In genomic region chr3:129835388-129835934, GRCm38 (mm10) we compare ENCODE assay signal across 10 mouse cellular contexts. TPM values are rescaled to one million over a fixed set of nuclear protein-coding genes. Genes with fewer than 3 reads are reported as not detected.
A peak's percentile ranks its signal among the peaks of the same experiment; 100 is the strongest.
DNase-seq lines count a peak whose midpoint lies in the region; ATAC-seq and TF ChIP-seq lines count a peak whose summit lies in the region.
"Had no signal": no experiment of that assay in that cellular context is flagged by ENCODE, and none has a peak within 500 bp of the region (broad histone marks: within the 10 kb centered on the region; RNA-seq: fewer than 3 reads in every experiment).

Gene Cfi, plus strand, starts transcription at chr3:129835884.

- no peak for ATAC-seq in heart, embryonic 14.5 days (ENCODE audit: insufficient number of reproducible peaks, insufficient read depth, low FRiP score, low read depth)
- ATAC-seq in embryonic facial prominence, embryonic 15.5 days (ENCODE audit: insufficient number of reproducible peaks, low FRiP score, low TSS enrichment, low read depth): no peak
- peak; percentile 34 for ATAC-seq in intestine, postnatal 0 days
- ATAC-seq in midbrain, embryonic 11.5 days (ENCODE audit: low FRiP score): no peak
- ATAC-seq: forebrain, embryonic 16.5 days had no signal

- no peak for TF ChIP-seq CTCF in intestine, postnatal 0 days (IDR thresholded peaks at IDR 0.05; ENCODE audit: low read depth)

- no peak within 1 kb of the TSS for H3K9ac ChIP-seq in heart, embryonic 14.5 days (ENCODE audit: low read length)
- no peak within 1 kb of the TSS for H3K9ac ChIP-seq in embryonic facial prominence, embryonic 15.5 days
- 0 out of 2 replicates have a peak within 1 kb of the TSS, but pooled peaks have one; percentile 5 for H3K9ac ChIP-seq in intestine, postnatal 0 days (ENCODE audit: low read depth, low read length)
- no peak within 1 kb of the TSS for H3K9ac ChIP-seq in midbrain, embryonic 11.5 days (ENCODE audit: low read length)

- peak within 1 kb of the TSS; percentile 45 to 77 for H3K27ac ChIP-seq in heart, embryonic 14.5 days (replicated peaks in 1 of 2; ENCODE audit: control insufficient read depth in 1 of 2, insufficient read depth in 1 of 2, low read depth in 2 of 2, low read length in 2 of 2)
- no peak within 1 kb of the TSS for H3K27ac ChIP-seq in embryonic facial prominence, embryonic 15.5 days (replicated peaks)
- H3K27ac ChIP-seq in intestine, postnatal 0 days (ENCODE audit: low read depth, low read length): peak within 1 kb of the TSS; percentile 76
- no peak within 1 kb of the TSS for H3K27ac ChIP-seq in midbrain, embryonic 11.5 days (ENCODE audit: low read depth, low read length)

- peak within 1 kb of the TSS; percentile 52 for H3K4me2 ChIP-seq in heart, embryonic 14.5 days (ENCODE audit: low read length)
- H3K4me2 ChIP-seq in embryonic facial prominence, embryonic 15.5 days (replicated peaks): peak within 1 kb of the TSS; percentile 10; the same call in 1 of the 2 replicates
- peak within 1 kb of the TSS; percentile 57 for H3K4me2 ChIP-seq in intestine, postnatal 0 days (replicated peaks; ENCODE audit: low read depth)
- peak within 1 kb of the TSS; percentile 2; the same call in 1 of the 2 replicates for H3K4me2 ChIP-seq in midbrain, embryonic 11.5 days

- no peaks in the 10 kb centered on the region for H3K36me3 ChIP-seq in heart, embryonic 14.5 days (ENCODE audit: control insufficient read depth, insufficient read depth, low read length)
- H3K36me3 ChIP-seq in embryonic facial prominence, embryonic 15.5 days: no peaks in the 10 kb centered on the region
- H3K36me3 ChIP-seq in intestine, postnatal 0 days (ENCODE audit: control insufficient read depth, insufficient read depth): no peaks in the 10 kb centered on the region
- H3K36me3 ChIP-seq in midbrain, embryonic 11.5 days (ENCODE audit: control insufficient read depth, insufficient read depth, low read length): no peaks in the 10 kb centered on the region

- 0 out of 4 replicates have a peak within 1 kb of the TSS, but pooled peaks of 1 of the 2 experiments have one; percentile 0 for H3K4me3 ChIP-seq in heart, embryonic 14.5 days (ENCODE audit: control insufficient read depth in 1 of 2, insufficient read depth in 1 of 2, low read depth in 1 of 2, low read length in 2 of 2)
- no peak within 1 kb of the TSS for H3K4me3 ChIP-seq in embryonic facial prominence, embryonic 15.5 days (replicated peaks)
- H3K4me3 ChIP-seq in intestine, postnatal 0 days (ENCODE audit: low read depth, low read length): peak within 1 kb of the TSS; percentile 25
- no peak within 1 kb of the TSS for H3K4me3 ChIP-seq in midbrain, embryonic 11.5 days (ENCODE audit: low read depth, low read length)

- peaks cover 8 to 9% of the 10 kb centered on the region in 2 experiments; a peak in 3 of 4 replicates for H3K4me1 ChIP-seq in heart, embryonic 14.5 days (ENCODE audit: control insufficient read depth in 2 of 2, insufficient read depth in 2 of 2, low read length in 2 of 2)
- no peaks in the 10 kb centered on the region; the same call in 1 of the 2 replicates for H3K4me1 ChIP-seq in embryonic facial prominence, embryonic 15.5 days
- H3K4me1 ChIP-seq in intestine, postnatal 0 days (replicated peaks; ENCODE audit: control insufficient read depth, insufficient read depth, low read length): no peaks in the 10 kb centered on the region
- no peaks in the 10 kb centered on the region for H3K4me1 ChIP-seq in midbrain, embryonic 11.5 days (ENCODE audit: control insufficient read depth, insufficient read depth, low read length)

- DNase-seq in heart, adult 9 months (ENCODE audit: low spot score in 2 of 2): no peak
- DNase-seq in midbrain, embryonic 11.5 days (ENCODE audit: low spot score, missing footprints): no peak
- no peak for DNase-seq in natural killer cell, adult 2 months (ENCODE audit: low spot score in 2 of 2)
- no peak for DNase-seq in adrenal gland, postnatal 36 days
- no peak for DNase-seq in cerebellum, adult 9-11 months

- 41% methylated on average over 6 of the region's 6 CpGs for WGBS in heart, embryonic 14.5 days
- 61% methylated on average over 6 of the region's 6 CpGs for WGBS in embryonic facial prominence, embryonic 15.5 days
- WGBS in intestine, postnatal 0 days: 46% methylated on average over 6 of the region's 6 CpGs
- WGBS in midbrain, embryonic 11.5 days: 74% methylated on average over 6 of the region's 6 CpGs

- no peaks in the 10 kb centered on the region for H3K27me3 ChIP-seq in heart, embryonic 14.5 days (ENCODE audit: control insufficient read depth, insufficient read depth, low read length)
- H3K27me3 ChIP-seq in embryonic facial prominence, embryonic 15.5 days: peaks cover 3% of the 10 kb centered on the region; the same call in 1 of the 2 replicates
- no peaks in the 10 kb centered on the region for H3K27me3 ChIP-seq in intestine, postnatal 0 days (replicated peaks; ENCODE audit: control insufficient read depth, insufficient read depth, low read length)
- no peaks in the 10 kb centered on the region for H3K27me3 ChIP-seq in midbrain, embryonic 11.5 days (ENCODE audit: control insufficient read depth, insufficient read depth, low read length)

- no peaks in the 10 kb centered on the region for H3K9me3 ChIP-seq in heart, embryonic 14.5 days (ENCODE audit: control insufficient read depth, low read length)
- no peaks in the 10 kb centered on the region for H3K9me3 ChIP-seq in embryonic facial prominence, embryonic 15.5 days (replicated peaks)
- H3K9me3 ChIP-seq in intestine, postnatal 0 days (ENCODE audit: control insufficient read depth): no peaks in the 10 kb centered on the region
- no peaks in the 10 kb centered on the region for H3K9me3 ChIP-seq in midbrain, embryonic 11.5 days (ENCODE audit: control insufficient read depth, low read length)

RNA-seq across cellular contexts. Expression of gene Cfi, which starts in this region (rescaled TPM):
- polyA plus RNA-seq in heart, embryonic 14.5 days (2014; fragmentation: Nextera tagmentation; extraction: Ambion mirVana): 2.7 and 3.4 TPM in 2 replicates
- 0.35 and 0.48 TPM in 2 replicates for polyA plus RNA-seq in embryonic facial prominence, embryonic 15.5 days (2015; fragmentation: Nextera tagmentation; extraction: Ambion mirVana)
- 54.6 and 55.6 TPM in 2 replicates for polyA plus RNA-seq in intestine, postnatal 0 days (2015; fragmentation: Nextera tagmentation; extraction: Ambion mirVana)
- 0.40 and 0.44 TPM in 2 replicates for polyA plus RNA-seq in midbrain, embryonic 11.5 days (2014; fragmentation: Nextera tagmentation; extraction: Ambion mirVana)
- total RNA-seq in adrenal gland, postnatal 36 days (2021): under 1 TPM in 1 of 2 experiments, not detected in 1; 0.36 TPM
- total RNA-seq: common myeloid progenitor, adult 5-6 weeks had no signal

Comparison
In these comparisons a context has a peak if more than half of its experiments do, and no peak if none do; other contexts are left out.
1. RNA of gene Cfi (polyA plus RNA-seq): 54.6 to 55.6 TPM in intestine, postnatal 0 days; 2.7 to 3.4 TPM in heart, embryonic 14.5 days, 0.35 to 0.48 TPM in embryonic facial prominence, embryonic 15.5 days and 0.40 to 0.44 TPM in midbrain, embryonic 11.5 days; every median in the first group is over 10 times any median in the second.
2. H3K27ac ChIP-seq: peak in heart, embryonic 14.5 days (2 of 2) and intestine, postnatal 0 days (single experiment); none in embryonic facial prominence, embryonic 15.5 days (single experiment) and midbrain, embryonic 11.5 days (single experiment).
3. H3K4me2 ChIP-seq: peak in every context shown above with its lines; median percentile 57 in intestine, postnatal 0 days; 52 in heart, embryonic 14.5 days; 10 in embryonic facial prominence, embryonic 15.5 days; 2 in midbrain, embryonic 11.5 days.